Comparison of ENCODE assay signal across 11 mouse cellular contexts in genomic region chr9:31119882-31120532, GRCm38 (mm10). TPM values are rescaled to one million over a fixed set of nuclear protein-coding genes. Genes with fewer than 3 reads are reported as not detected.
DNase-seq lines count a peak whose midpoint lies in the region; ATAC-seq lines count a peak whose summit lies in the region.
"Had no signal": no experiment of that assay in that cellular context is flagged by ENCODE, and none has a peak within 500 bp of the region (broad histone marks: within the 10 kb centered on the region; RNA-seq: fewer than 3 reads in every experiment).

No protein-coding gene starts in this region.

- 38% methylated on average over 11 of the region's 11 CpGs for WGBS in heart, embryonic 13.5 days
- WGBS in neural tube, embryonic 15.5 days, result 50% methylated on average over 11 of the region's 11 CpGs

- H3K4me1 ChIP-seq in heart, embryonic 13.5 days, result peaks cover 33% of the 10 kb centered on the region
- 0 out of 2 replicates have a peak, but pooled peaks cover 3% of the 10 kb centered on the region for H3K4me1 ChIP-seq in neural tube, embryonic 15.5 days

- H3K4me2 ChIP-seq in heart, embryonic 13.5 days, result peak overlapping the region; percentile 18
- no peak overlapping the region for H3K4me2 ChIP-seq in neural tube, embryonic 15.5 days

- no peaks in the 10 kb centered on the region for H3K9me3 ChIP-seq in heart, embryonic 13.5 days
- no peaks in the 10 kb centered on the region for H3K9me3 ChIP-seq in neural tube, embryonic 15.5 days (replicated peaks)

- no peak for DNase-seq in heart, adult 9 months (ENCODE audit: low spot score in 2 of 2)
- peak; percentile 84 for DNase-seq in ES-CJ7 (ENCODE audit: low read depth, low spot score)
- DNase-seq in kidney, postnatal 10 days, result peak; percentile 18
- DNase-seq in lung, postnatal 25 days (ENCODE audit: low spot score), result peak; percentile 50
- DNase-seq in spleen, postnatal 14 days (ENCODE audit: low spot score in 2 of 2), result no peak
- DNase-seq in right cerebral cortex, postnatal 14 days, result no peak
- DNase-seq: cerebellum, postnatal 25 days; gastrocnemius, postnatal 10 days; right cerebral cortex, adult 18-20 months had no signal

- H3K27ac ChIP-seq in heart, embryonic 13.5 days (replicated peaks), result peak overlapping the region; percentile 53; the same call in 1 of the 2 replicates
- no peak overlapping the region for H3K27ac ChIP-seq in neural tube, embryonic 15.5 days (replicated peaks)

- H3K27me3 ChIP-seq in heart, embryonic 13.5 days (replicated peaks), result no peaks in the 10 kb centered on the region
- H3K27me3 ChIP-seq in neural tube, embryonic 15.5 days (replicated peaks), result no peaks in the 10 kb centered on the region

- 0 out of 2 replicates have a peak overlapping the region, but pooled peaks have one; percentile 19 for H3K9ac ChIP-seq in heart, embryonic 13.5 days
- H3K9ac ChIP-seq in neural tube, embryonic 15.5 days (replicated peaks), result no peak overlapping the region

- no peaks in the 10 kb centered on the region for H3K36me3 ChIP-seq in heart, embryonic 13.5 days
- H3K36me3 ChIP-seq in neural tube, embryonic 15.5 days, result no peaks in the 10 kb centered on the region

- no peak for ATAC-seq in heart, embryonic 13.5 days (ENCODE audit: extremely low read depth, insufficient number of reproducible peaks, low FRiP score, low TSS enrichment)
- ATAC-seq in neural tube, embryonic 15.5 days (ENCODE audit: low FRiP score), result no peak

- no peak overlapping the region for H3K4me3 ChIP-seq in heart, embryonic 13.5 days
- H3K4me3 ChIP-seq in neural tube, embryonic 15.5 days (replicated peaks), result no peak overlapping the region

RNA-seq across cellular contexts. Expression of gene St14, which starts 11.6 kb away (rescaled TPM):
- polyA plus RNA-seq in heart, embryonic 13.5 days (2015; fragmentation: Nextera tagmentation; extraction: Ambion mirVana), result 2.5 and 2.9 TPM in 2 replicates
- 0.42 and 9.7 TPM in 2 replicates for polyA plus RNA-seq in neural tube, embryonic 15.5 days (2015; fragmentation: Nextera tagmentation; extraction: Ambion mirVana)

Comparison
In these comparisons a context has a peak if more than half of its experiments do, and no peak if none do; other contexts are left out.
1. DNase-seq: peak in ES-CJ7 (single experiment), kidney, postnatal 10 days (single experiment) and lung, postnatal 25 days (single experiment); none in heart, adult 9 months (0 of 2), spleen, postnatal 14 days (0 of 2) and right cerebral cortex, postnatal 14 days (single experiment).